Mouse (Mus musculus) forebrain, embryonic 15.5 days (tissue): ENCODE measurements at regions not wholly inside any gene's neighbourhood (a gene's known extent, or its start where the extent isn't known, plus 50 kb on each side); places are given as distances from the start of the nearest gene placed in this dataset.

Experiments used
- ATAC-seq: fragments of 200-750 bp; cut with Nextera tagmentation; replicated peaks from 2 replicates; pipeline ENCODE4 v1.8.0; 2017; ENCODE audit warnings: mild to moderate bottlenecking, moderate TSS enrichment, moderate library complexity
- H3K27ac ChIP-seq: fragments of 300-500 bp; sonication (generic); replicated peaks from 2 replicates; pipeline ENCODE4 v1.5.1; 2015; ENCODE audit warnings: mild to moderate bottlenecking, inconsistent platforms
- H3K27me3 ChIP-seq: fragments of 300-500 bp; sonication (generic); 2 replicates; pipeline ENCODE4 v1.6.1; 2015; ENCODE audit warnings: inconsistent platforms
- H3K36me3 ChIP-seq: fragments of 300-500 bp; sonication (generic); 2 replicates; pipeline ENCODE4 v1.6.1; 2015; ENCODE audit warnings: mild to moderate bottlenecking, inconsistent platforms
- H3K4me1 ChIP-seq: fragments of 300-500 bp; sonication (generic); 2 replicates; pipeline ENCODE4 v1.6.1; 2015; ENCODE audit warnings: inconsistent platforms
- H3K4me2 ChIP-seq: fragments of 300-500 bp; sonication (generic); replicated peaks from 2 replicates; pipeline ENCODE4 v1.6.1; 2015; ENCODE audit warnings: mild to moderate bottlenecking, inconsistent platforms
- H3K4me3 ChIP-seq: fragments of 300-500 bp; sonication (generic); 2 replicates; pipeline ENCODE4 v1.5.1; 2015; ENCODE audit warnings: mild to moderate bottlenecking, inconsistent platforms
- H3K9ac ChIP-seq: fragments of 300-500 bp; sonication (generic); replicated peaks from 2 replicates; pipeline ENCODE4 v1.6.1; 2015; ENCODE audit warnings: mild to moderate bottlenecking, inconsistent platforms
- H3K9me3 ChIP-seq: fragments of 300-500 bp; sonication (generic); 2 replicates; pipeline ENCODE4 v1.6.1; 2016; ENCODE audit warnings: inconsistent platforms
- WGBS: fragments of 180-500 bp; shearing (Covaris S2); methylation state at CpG from one replicate; pipeline ENCODE4 v1.1.7; 2015; ENCODE audit warnings: mixed read lengths; 5-methylcytosine and 5-hydroxymethylcytosine counted together

- no peak for ATAC-seq
- 93% methylated on average over 1 of the region's 1 CpGs for WGBS
- Histone ChIP-seq H3K4me2 (no peak overlapping the region), H3K9ac (no peak overlapping the region), H3K4me3 (no peak overlapping the region), H3K4me1 (no peaks in the 10 kb centered on the region), H3K36me3 (no peaks in the 10 kb centered on the region), H3K9me3 (no peaks in the 10 kb centered on the region), H3K27me3 (no peaks in the 10 kb centered on the region), H3K27ac (no peak overlapping the region)
Measured at GRCm38 (mm10) chr15:61654846-61655245, 732.0 kb upstream of the A1bg start.

- no peak overlapping the region for H3K4me3 ChIP-seq
Measured at GRCm38 (mm10) chr15:61653853-61654252, 731.0 kb upstream of the A1bg start.

GRCm38 (mm10) chr15:61618638-61619500, 696.1 kb upstream of the A1bg start:
- H3K9ac ChIP-seq = no peak overlapping the region
- no peak overlapping the region for H3K4me2 ChIP-seq
- WGBS = 77% methylated on average over 8 of the region's 8 CpGs
- no peak for ATAC-seq
- no peak overlapping the region for H3K27ac ChIP-seq
- no peaks in the 10 kb centered on the region for H3K9me3 ChIP-seq
- no peaks in the 10 kb centered on the region for H3K4me1 ChIP-seq
- H3K27me3 ChIP-seq = no peaks in the 10 kb centered on the region
- no peak overlapping the region for H3K4me3 ChIP-seq
- H3K36me3 ChIP-seq = no peaks in the 10 kb centered on the region

More at GRCm38 (mm10) chr15:61653853-61654252, 731.0 kb upstream of the A1bg start:
- WGBS = 69% methylated on average over 1 of the region's 1 CpGs
- Histone ChIP-seq H3K4me1 (no peaks in the 10 kb centered on the region), H3K4me2 (no peak overlapping the region), H3K9ac (no peak overlapping the region), H3K9me3 (no peaks in the 10 kb centered on the region), H3K36me3 (no peaks in the 10 kb centered on the region), H3K27ac (no peak overlapping the region), H3K27me3 (no peaks in the 10 kb centered on the region)
- no peak for ATAC-seq

- WGBS = 81% methylated on average over 3 of the region's 3 CpGs
- Histone ChIP-seq H3K9ac (no peak overlapping the region), H3K4me2 (no peak overlapping the region), H3K27ac (no peak overlapping the region), H3K4me3 (no peak overlapping the region), H3K4me1 (no peaks in the 10 kb centered on the region), H3K36me3 (no peaks in the 10 kb centered on the region), H3K9me3 (no peaks in the 10 kb centered on the region), H3K27me3 (no peaks in the 10 kb centered on the region)
- ATAC-seq = no peak
Measured at GRCm38 (mm10) chr15:61610662-61611061, 687.9 kb upstream of the A1bg start.

- Histone ChIP-seq H3K4me2 (no peak overlapping the region), H3K9me3 (no peaks in the 10 kb centered on the region), H3K9ac (no peak overlapping the region), H3K4me3 (no peak overlapping the region), H3K27ac (no peak overlapping the region), H3K4me1 (no peaks in the 10 kb centered on the region), H3K36me3 (no peaks in the 10 kb centered on the region), H3K27me3 (no peaks in the 10 kb centered on the region)
- 91% methylated on average over 6 of the region's 6 CpGs for WGBS
- no peak for ATAC-seq
Measured at GRCm38 (mm10) chr15:61609656-61610055, 686.8 kb upstream of the A1bg start.

- Histone ChIP-seq H3K4me3 (no peak overlapping the region), H3K9me3 (no peaks in the 10 kb centered on the region), H3K4me1 (no peaks in the 10 kb centered on the region), H3K27me3 (no peaks in the 10 kb centered on the region), H3K9ac (no peak overlapping the region), H3K27ac (no peak overlapping the region), H3K4me2 (no peak overlapping the region), H3K36me3 (no peaks in the 10 kb centered on the region)
- WGBS = 88% methylated on average over 6 of the region's 6 CpGs
- no peak for ATAC-seq
Measured at GRCm38 (mm10) chr15:61608301-61608731, 685.5 kb upstream of the A1bg start.

GRCm38 (mm10) chr15:61599734-61600133, 676.9 kb upstream of the A1bg start:
- no peak overlapping the region for H3K9ac ChIP-seq
- no peak overlapping the region for H3K27ac ChIP-seq
- H3K4me1 ChIP-seq = peaks cover 8% of the 10 kb centered on the region
- H3K27me3 ChIP-seq = no peaks in the 10 kb centered on the region
- no peak overlapping the region for H3K4me3 ChIP-seq
- 0 out of 2 replicates have a peak overlapping the region, but pooled peaks have one; percentile 14 for H3K4me2 ChIP-seq
- 21% methylated on average over 6 of the region's 6 CpGs for WGBS
- ATAC-seq = no peak; the same call in 1 of the 2 replicates
- H3K36me3 ChIP-seq = no peaks in the 10 kb centered on the region
- no peaks in the 10 kb centered on the region for H3K9me3 ChIP-seq

- Histone ChIP-seq H3K4me1 (peaks cover 8% of the 10 kb centered on the region), H3K27ac (no peak overlapping the region), H3K9me3 (no peaks in the 10 kb centered on the region), H3K9ac (no peak overlapping the region), H3K4me2 (no peak overlapping the region), H3K36me3 (no peaks in the 10 kb centered on the region), H3K27me3 (no peaks in the 10 kb centered on the region), H3K4me3 (no peak overlapping the region)
- no peak for ATAC-seq
- WGBS = 74% methylated on average over 4 of the region's 4 CpGs
Measured at GRCm38 (mm10) chr15:61596318-61596717, 673.5 kb upstream of the A1bg start.

- ATAC-seq = no peak
- no peak overlapping the region for H3K9ac ChIP-seq
- WGBS = 87% methylated on average over 5 of the region's 5 CpGs
Measured at GRCm38 (mm10) chr15:61588956-61589355, 666.1 kb upstream of the A1bg start.

GRCm38 (mm10) chr15:61582335-61582734, 659.5 kb upstream of the A1bg start:
- 70% methylated on average over 2 of the region's 2 CpGs for WGBS
- ATAC-seq = no peak

More at GRCm38 (mm10) chr15:61588956-61589355, 666.1 kb upstream of the A1bg start:
- no peak overlapping the region for H3K4me2 ChIP-seq
- no peak overlapping the region for H3K4me3 ChIP-seq
- H3K36me3 ChIP-seq = no peaks in the 10 kb centered on the region
- H3K9me3 ChIP-seq = no peaks in the 10 kb centered on the region
- H3K4me1 ChIP-seq = no peaks in the 10 kb centered on the region
- no peak overlapping the region for H3K27ac ChIP-seq
- H3K27me3 ChIP-seq = no peaks in the 10 kb centered on the region

GRCm38 (mm10) chr15:61563347-61563746, 640.5 kb upstream of the A1bg start:
- H3K9ac ChIP-seq = no peak overlapping the region
- H3K27ac ChIP-seq = no peak overlapping the region
- no peak for ATAC-seq
- H3K36me3 ChIP-seq = no peaks in the 10 kb centered on the region
- no peaks in the 10 kb centered on the region for H3K9me3 ChIP-seq
- no peaks in the 10 kb centered on the region for H3K4me1 ChIP-seq
- no peak overlapping the region for H3K4me2 ChIP-seq
- H3K4me3 ChIP-seq = no peak overlapping the region
- no peaks in the 10 kb centered on the region for H3K27me3 ChIP-seq

More at GRCm38 (mm10) chr15:61582335-61582734, 659.5 kb upstream of the A1bg start:
- Histone ChIP-seq H3K9ac (no peak overlapping the region), H3K27me3 (no peaks in the 10 kb centered on the region), H3K9me3 (no peaks in the 10 kb centered on the region), H3K4me1 (no peaks in the 10 kb centered on the region), H3K27ac (no peak overlapping the region), H3K4me3 (no peak overlapping the region), H3K36me3 (no peaks in the 10 kb centered on the region), H3K4me2 (no peak overlapping the region)

GRCm38 (mm10) chr15:61562252-61562651, 639.4 kb upstream of the A1bg start:
- Histone ChIP-seq H3K27me3 (no peaks in the 10 kb centered on the region), H3K9ac (no peak overlapping the region), H3K4me1 (no peaks in the 10 kb centered on the region), H3K4me3 (no peak overlapping the region), H3K27ac (no peak overlapping the region), H3K9me3 (no peaks in the 10 kb centered on the region), H3K4me2 (no peak overlapping the region), H3K36me3 (no peaks in the 10 kb centered on the region)
- WGBS = 27% methylated on average over 2 of the region's 2 CpGs
- no peak for ATAC-seq

GRCm38 (mm10) chr15:61553908-61554307, 631.1 kb upstream of the A1bg start:
- no peaks in the 10 kb centered on the region for H3K4me1 ChIP-seq
- H3K9me3 ChIP-seq = no peaks in the 10 kb centered on the region
- H3K9ac ChIP-seq = no peak overlapping the region
- H3K36me3 ChIP-seq = no peaks in the 10 kb centered on the region
- H3K4me2 ChIP-seq = no peak overlapping the region
- H3K27ac ChIP-seq = no peak overlapping the region
- no peak overlapping the region for H3K4me3 ChIP-seq
- H3K27me3 ChIP-seq = no peaks in the 10 kb centered on the region
- ATAC-seq = no peak
- WGBS = 91% methylated on average over 2 of the region's 2 CpGs
